Mouse (Mus musculus): ENCODE results near the gene Cd52. TPM values are rescaled to one million over a fixed set of nuclear protein-coding genes. Genes with fewer than 3 reads are reported as not detected.
A peak's percentile ranks its signal among the peaks of the same experiment; 100 is the strongest.

Cd52 gene
- total and polyA plus RNA-seq, 3 experiments = 4.1 to 19.2 (median 5.8) TPM

GRCm38 (mm10) chr4:134092382-134093288 lies 2.2 kb downstream of the Cd52 start:
- no peak overlapping the region for H3K4me3 ChIP-seq
- DNase-seq = peak; percentile 60 to 66
- H3K4me1 ChIP-seq (ENCODE audit: control insufficient read depth, insufficient read depth, low read length) = no peaks in the 10 kb centered on the region
- 67% methylated on average over 6 of the region's 6 CpGs for WGBS
- no peak overlapping the region for H3K9ac ChIP-seq (ENCODE audit: low read depth, low read length)
- no peak overlapping the region for H3K27ac ChIP-seq
- H3K79me2 ChIP-seq (replicated peaks; ENCODE audit: control insufficient read depth, insufficient read depth, low read length) = no peaks in the 10 kb centered on the region
- intact Hi-C loops (cut with DNase I) = loop anchor here (2.0 kb wide), 1 partner anchor 32 kb away; no protein-coding TSS in a partner anchor
- H3K36me3 ChIP-seq (ENCODE audit: control insufficient read depth, insufficient read depth, low read length) = no peaks in the 10 kb centered on the region
- TF ChIP-seq CTCF (IDR thresholded peaks at IDR 0.05) = peak; percentile 80
- TF ChIP-seq EP300 (IDR thresholded peaks at IDR 0.05; ENCODE audit: insufficient read depth, low read depth, low read length) = no peak
- no peak for TF ChIP-seq POLR2A (IDR thresholded peaks at IDR 0.05; ENCODE audit: insufficient read depth, low read depth, low read length)
- no peaks in the 10 kb centered on the region for H3K27me3 ChIP-seq (ENCODE audit: control insufficient read depth, insufficient read depth, low read length)

GRCm38 (mm10) chr4:134091225-134091529 lies 3.7 kb downstream of the Cd52 start:
- intact Hi-C loops (cut with DNase I) = no loop called here
- H3K36me3 ChIP-seq (ENCODE audit: control insufficient read depth, insufficient read depth, low read length) = no peaks in the 10 kb centered on the region
- no peak for DNase-seq
- 75% methylated on average over 6 of the region's 6 CpGs for WGBS
- H3K4me3 ChIP-seq = no peak overlapping the region
- no peak overlapping the region for H3K9ac ChIP-seq (ENCODE audit: low read depth, low read length)
- no peaks in the 10 kb centered on the region for H3K79me2 ChIP-seq (replicated peaks; ENCODE audit: control insufficient read depth, insufficient read depth, low read length)
- no peaks in the 10 kb centered on the region for H3K4me1 ChIP-seq (ENCODE audit: control insufficient read depth, insufficient read depth, low read length)
- no peak overlapping the region for H3K27ac ChIP-seq
- H3K27me3 ChIP-seq (ENCODE audit: control insufficient read depth, insufficient read depth, low read length) = no peaks in the 10 kb centered on the region
- TF ChIP-seq CTCF (IDR thresholded peaks at IDR 0.05) (no peak), EP300 (IDR thresholded peaks at IDR 0.05; ENCODE audit: insufficient read depth, low read depth, low read length) (no peak), POLR2A (IDR thresholded peaks at IDR 0.05; ENCODE audit: insufficient read depth, low read depth, low read length) (no peak)

GRCm38 (mm10) chr4:134090521-134091224 lies 4.2 kb downstream of the Cd52 start:
- no peak overlapping the region for H3K27ac ChIP-seq
- intact Hi-C loops (cut with DNase I) = no loop called here
- no peaks in the 10 kb centered on the region for H3K36me3 ChIP-seq (ENCODE audit: control insufficient read depth, insufficient read depth, low read length)
- no peak overlapping the region for H3K9ac ChIP-seq (ENCODE audit: low read depth, low read length)
- no peak overlapping the region for H3K4me3 ChIP-seq
- no peaks in the 10 kb centered on the region for H3K79me2 ChIP-seq (replicated peaks; ENCODE audit: control insufficient read depth, insufficient read depth, low read length)
- H3K4me1 ChIP-seq (ENCODE audit: control insufficient read depth, insufficient read depth, low read length) = no peaks in the 10 kb centered on the region
- H3K27me3 ChIP-seq (ENCODE audit: control insufficient read depth, insufficient read depth, low read length) = no peaks in the 10 kb centered on the region
- no peak for TF ChIP-seq EP300 (IDR thresholded peaks at IDR 0.05; ENCODE audit: insufficient read depth, low read depth, low read length)
- no peak for TF ChIP-seq POLR2A (IDR thresholded peaks at IDR 0.05; ENCODE audit: insufficient read depth, low read depth, low read length)
- no peak for TF ChIP-seq CTCF (IDR thresholded peaks at IDR 0.05)
- 58% methylated on average over 16 of the region's 16 CpGs for WGBS
- no peak for DNase-seq

- Histone ChIP-seq H3K36me3 (ENCODE audit: control insufficient read depth, insufficient read depth, low read length) (no peaks in the 10 kb centered on the region), H3K4me3 (no peak overlapping the region), H3K79me2 (replicated peaks; ENCODE audit: control insufficient read depth, insufficient read depth, low read length) (no peaks in the 10 kb centered on the region), H3K4me1 (ENCODE audit: control insufficient read depth, insufficient read depth, low read length) (no peaks in the 10 kb centered on the region), H3K27ac (no peak overlapping the region), H3K9ac (ENCODE audit: low read depth, low read length) (no peak overlapping the region), H3K27me3 (ENCODE audit: control insufficient read depth, insufficient read depth, low read length) (no peaks in the 10 kb centered on the region)
- no peak for DNase-seq
- TF ChIP-seq EP300 (IDR thresholded peaks at IDR 0.05; ENCODE audit: insufficient read depth, low read depth, low read length) = no peak
- TF ChIP-seq POLR2A (IDR thresholded peaks at IDR 0.05; ENCODE audit: insufficient read depth, low read depth, low read length) = no peak
- TF ChIP-seq CTCF (IDR thresholded peaks at IDR 0.05) = no peak
- 78% methylated on average over 9 of the region's 9 CpGs for WGBS
- intact Hi-C loops (cut with DNase I) = no loop called here
Observed at GRCm38 (mm10) chr4:134089029-134089428, 5.9 kb downstream of the Cd52 start.

GRCm38 (mm10) chr4:134087412-134087811 lies 7.5 kb downstream of the Cd52 start:
- DNase-seq = peak in 1 of 2 experiments; percentile 24
- H3K4me3 ChIP-seq = no peak overlapping the region
- no peaks in the 10 kb centered on the region for H3K79me2 ChIP-seq (replicated peaks; ENCODE audit: control insufficient read depth, insufficient read depth, low read length)
- intact Hi-C loops (cut with DNase I) = no loop called here
- H3K27ac ChIP-seq = no peak overlapping the region
- H3K27me3 ChIP-seq (ENCODE audit: control insufficient read depth, insufficient read depth, low read length) = 0 out of 2 replicates have a peak, but pooled peaks cover 1% of the 10 kb centered on the region
- H3K36me3 ChIP-seq (ENCODE audit: control insufficient read depth, insufficient read depth, low read length) = no peaks in the 10 kb centered on the region
- H3K4me1 ChIP-seq (ENCODE audit: control insufficient read depth, insufficient read depth, low read length) = no peaks in the 10 kb centered on the region
- TF ChIP-seq CTCF (IDR thresholded peaks at IDR 0.05) (peak; percentile 73), POLR2A (IDR thresholded peaks at IDR 0.05; ENCODE audit: insufficient read depth, low read depth, low read length) (no peak), EP300 (IDR thresholded peaks at IDR 0.05; ENCODE audit: insufficient read depth, low read depth, low read length) (no peak)
- no peak overlapping the region for H3K9ac ChIP-seq (ENCODE audit: low read depth, low read length)
- WGBS = 26% methylated on average over 7 of the region's 7 CpGs

Measured in heart, adult 2 months (tissue).